Mouse (Mus musculus): ENCODE results near the gene B3gat3. TPM values are rescaled to one million over a fixed set of nuclear protein-coding genes. Genes with fewer than 3 reads are reported as not detected.

B3gat3 gene
- polyA plus RNA-seq, 1 experiment, result 66.3 TPM

DNA sequence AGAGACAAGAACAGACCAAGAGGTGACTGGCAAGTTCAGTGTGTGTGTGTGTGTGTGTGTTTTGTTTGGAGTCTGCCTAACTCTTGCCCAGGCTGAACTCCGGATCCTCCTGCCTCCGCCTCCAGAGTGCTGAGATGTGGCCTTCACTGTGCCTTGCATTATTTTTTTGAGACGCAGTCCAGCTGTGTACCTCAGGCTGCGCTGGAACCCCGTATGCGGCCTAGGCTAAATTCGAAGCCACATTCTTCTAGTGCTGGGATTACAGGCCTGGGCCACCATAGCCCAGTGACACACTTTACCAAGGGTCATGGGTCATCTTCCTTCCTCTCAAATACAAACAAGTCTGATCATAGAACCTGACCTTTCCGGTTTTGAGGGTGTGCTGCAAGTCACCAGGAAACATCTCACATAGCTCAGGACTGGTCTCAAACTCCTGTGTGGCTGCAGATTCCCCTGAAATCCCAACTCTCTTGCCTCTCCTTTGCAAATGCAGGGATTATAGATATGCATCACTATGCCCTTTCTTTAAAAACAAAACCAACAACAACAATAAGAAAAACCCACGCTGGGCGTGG is 47.8 kb upstream of the B3gat3 start:
- peak overlapping the region; percentile 80 for H3ac ChIP-seq (ENCODE audit: control insufficient read depth, insufficient read length)
- peak overlapping the region; percentile 77 for H3K4me3 ChIP-seq
- H3K36me3 ChIP-seq (ENCODE audit: control insufficient read depth, insufficient read depth), result peaks cover 34% of the 10 kb centered on the region
- TF ChIP-seq POLR2A (IDR thresholded peaks at IDR 0.05; ENCODE audit: insufficient read length, low read depth), result no peak
- peaks cover 19% of the 10 kb centered on the region for H3K79me2 ChIP-seq (ENCODE audit: control insufficient read depth, insufficient read depth)
- no peaks in the 10 kb centered on the region for H3K27me3 ChIP-seq (ENCODE audit: control insufficient read depth, insufficient read depth, insufficient read length)
- H3K4me2 ChIP-seq (ENCODE audit: low read depth), result peak overlapping the region; percentile 97

DNA sequence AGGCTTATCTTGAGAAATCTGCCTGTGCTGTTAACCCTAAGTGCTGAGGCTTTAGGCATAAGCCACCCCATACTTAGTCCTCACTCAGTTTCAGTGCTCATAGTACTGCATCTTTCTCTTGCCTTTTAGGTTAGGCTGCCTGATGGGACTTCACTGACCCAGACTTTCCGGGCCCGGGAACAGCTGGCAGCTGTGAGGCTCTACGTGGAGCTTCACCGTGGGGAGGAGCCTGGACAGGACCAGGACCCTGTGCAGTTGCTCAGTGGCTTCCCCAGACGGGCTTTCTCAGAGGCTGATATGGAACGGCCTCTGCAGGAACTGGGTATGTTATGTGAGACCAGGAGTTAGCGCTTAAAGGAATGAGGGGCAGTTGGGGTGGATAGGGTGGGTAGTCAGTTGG is 45.1 kb upstream of the B3gat3 start:
- Histone ChIP-seq H3K4me3 (no peak overlapping the region), H3K4me2 (ENCODE audit: low read depth) (no peak overlapping the region), H3K27me3 (ENCODE audit: control insufficient read depth, insufficient read depth, insufficient read length) (no peaks in the 10 kb centered on the region), H3K79me2 (ENCODE audit: control insufficient read depth, insufficient read depth) (peaks cover 19% of the 10 kb centered on the region), H3ac (ENCODE audit: control insufficient read depth, insufficient read length) (no peak overlapping the region), H3K36me3 (ENCODE audit: control insufficient read depth, insufficient read depth) (peaks cover 34% of the 10 kb centered on the region)
- no peak for TF ChIP-seq POLR2AphosphoS2 (IDR thresholded peaks at IDR 0.05; ENCODE audit: insufficient read length, low read depth)
- peak in 1 of 3 experiments; percentile 9 for TF ChIP-seq MYOG (IDR thresholded peaks at IDR 0.05; ENCODE audit: control insufficient read depth in 1 of 3, insufficient read depth in 1 of 3, insufficient read length in 2 of 3, low read depth in 2 of 3)
- TF ChIP-seq E2F4 (IDR thresholded peaks at IDR 0.05; ENCODE audit: insufficient read depth), result no peak
- TF ChIP-seq REST (IDR thresholded peaks at IDR 0.05; ENCODE audit: insufficient read depth, insufficient read length), result no peak

DNA sequence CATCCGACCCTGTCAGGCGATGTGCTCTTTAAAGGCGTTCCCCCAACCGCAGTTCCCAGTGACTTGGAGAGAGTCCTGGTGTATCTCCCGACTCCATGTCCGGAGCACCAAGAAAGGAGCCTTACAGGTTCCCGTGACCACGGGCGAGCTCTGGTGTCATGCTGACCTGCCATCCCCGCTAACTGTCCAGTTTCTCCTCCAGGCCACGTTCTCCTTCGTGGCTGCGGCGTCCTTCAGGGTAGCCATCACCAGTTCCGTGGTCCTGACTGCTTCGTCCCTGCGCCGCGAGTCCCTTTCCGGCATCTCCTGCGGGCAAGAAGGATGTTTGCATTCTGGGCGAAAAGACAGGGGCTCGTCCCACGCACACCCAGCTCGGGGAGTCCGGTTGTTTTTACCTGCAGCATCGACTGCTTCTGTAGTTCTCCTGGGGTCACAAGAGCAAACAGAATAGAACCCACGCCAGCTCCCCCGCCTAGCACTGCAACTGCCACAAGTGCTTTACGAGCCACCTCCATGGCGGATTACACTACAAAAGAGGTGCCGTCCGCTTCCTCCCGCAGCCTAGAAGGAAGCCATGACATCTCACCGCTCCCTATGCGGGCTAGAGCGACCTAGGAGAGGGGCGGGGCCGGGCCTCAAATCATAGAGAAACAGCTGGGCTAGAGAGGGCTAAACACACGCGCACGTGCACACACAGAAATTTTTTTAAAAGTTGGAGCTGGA is 39.7 kb upstream of the B3gat3 start, which contains the start of gene Uqcc3:
TSS of gene Uqcc3 (minus strand) at position 613 of the 723 bp plus-strand sequence.
- Histone ChIP-seq H3K36me3 (ENCODE audit: control insufficient read depth, insufficient read depth) (peaks cover 15% of the 10 kb centered on the region), H3K79me2 (ENCODE audit: control insufficient read depth, insufficient read depth) (no peaks in the 10 kb centered on the region), H3K27me3 (ENCODE audit: control insufficient read depth, insufficient read depth, insufficient read length) (no peaks in the 10 kb centered on the region), H3K4me2 (ENCODE audit: low read depth) (peak within 1 kb of the TSS; percentile 93), H3K4me3 (peak within 1 kb of the TSS; percentile 72), H3ac (ENCODE audit: control insufficient read depth, insufficient read length) (peak within 1 kb of the TSS; percentile 31)
- TF ChIP-seq USF1 (IDR thresholded peaks at IDR 0.05; ENCODE audit: low read depth), result peak; percentile 68
- TF ChIP-seq REST (IDR thresholded peaks at IDR 0.05; ENCODE audit: insufficient read depth, insufficient read length), result no peak
- no peak for TF ChIP-seq CEBPB (IDR thresholded peaks at IDR 0.05; ENCODE audit: insufficient read depth, poor library complexity, severe bottlenecking)
- TF ChIP-seq MAX (IDR thresholded peaks at IDR 0.05; ENCODE audit: low read depth), result peak; percentile 80
- no peak for TF ChIP-seq TCF3 (IDR thresholded peaks at IDR 0.05; ENCODE audit: insufficient read length, low read depth)
- peak; percentile 76 for TF ChIP-seq POLR2AphosphoS2 (IDR thresholded peaks at IDR 0.05; ENCODE audit: insufficient read length, low read depth)
- TF ChIP-seq POLR2A (IDR thresholded peaks at IDR 0.05; ENCODE audit: insufficient read length, low read depth), result peak; percentile 76
- TF ChIP-seq TCF12 (IDR thresholded peaks at IDR 0.05; ENCODE audit: insufficient read depth, poor library complexity, severe bottlenecking), result no peak
- TF ChIP-seq E2F4 (IDR thresholded peaks at IDR 0.05; ENCODE audit: insufficient read depth), result no peak
- peak in 1 of 3 experiments; percentile 28 for TF ChIP-seq MYOG (IDR thresholded peaks at IDR 0.05; ENCODE audit: control insufficient read depth in 1 of 3, insufficient read depth in 1 of 3, insufficient read length in 2 of 3, low read depth in 2 of 3)
- TF ChIP-seq MYOD1 (IDR thresholded peaks at IDR 0.05; ENCODE audit: control insufficient read depth in 1 of 3, insufficient read length in 2 of 3, low read depth in 2 of 3), result no peak
- no peak for TF ChIP-seq SRF (IDR thresholded peaks at IDR 0.05; ENCODE audit: control insufficient read depth, insufficient read length, low read depth)

DNA sequence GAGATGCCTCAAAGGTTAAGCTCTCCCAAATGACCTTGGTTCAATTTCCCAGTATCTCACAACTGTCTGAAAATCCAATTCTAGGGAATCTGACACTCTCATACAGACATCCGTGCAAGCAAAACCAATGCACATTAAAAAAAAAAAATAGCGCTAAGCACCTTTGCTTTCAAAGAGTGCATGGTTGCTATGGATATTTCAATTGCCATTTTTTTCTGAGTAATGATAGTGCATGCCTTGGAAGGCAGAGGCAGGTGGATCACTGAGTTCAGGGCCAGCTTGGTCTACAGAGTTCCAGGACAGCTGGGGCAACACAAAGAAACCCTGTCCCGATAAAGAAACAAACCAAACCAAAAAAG is 39.2 kb upstream of the B3gat3 start:
- Histone ChIP-seq H3K4me3 (peak overlapping the region; percentile 72), H3K79me2 (ENCODE audit: control insufficient read depth, insufficient read depth) (no peaks in the 10 kb centered on the region), H3K4me2 (ENCODE audit: low read depth) (peak overlapping the region; percentile 93), H3K36me3 (ENCODE audit: control insufficient read depth, insufficient read depth) (peaks cover 9% of the 10 kb centered on the region), H3ac (ENCODE audit: control insufficient read depth, insufficient read length) (peak overlapping the region; percentile 31), H3K27me3 (ENCODE audit: control insufficient read depth, insufficient read depth, insufficient read length) (no peaks in the 10 kb centered on the region)
- TF ChIP-seq SRF (IDR thresholded peaks at IDR 0.05; ENCODE audit: control insufficient read depth, insufficient read length, low read depth), result no peak
- TF ChIP-seq POLR2A (IDR thresholded peaks at IDR 0.05; ENCODE audit: insufficient read length, low read depth), result no peak
- TF ChIP-seq POLR2AphosphoS2 (IDR thresholded peaks at IDR 0.05; ENCODE audit: insufficient read length, low read depth), result no peak
- no peak for TF ChIP-seq REST (IDR thresholded peaks at IDR 0.05; ENCODE audit: insufficient read depth, insufficient read length)
- no peak for TF ChIP-seq MYOG (IDR thresholded peaks at IDR 0.05; ENCODE audit: control insufficient read depth in 1 of 3, insufficient read depth in 1 of 3, insufficient read length in 2 of 3, low read depth in 2 of 3)
- no peak for TF ChIP-seq CEBPB (IDR thresholded peaks at IDR 0.05; ENCODE audit: insufficient read depth, poor library complexity, severe bottlenecking)
- no peak for TF ChIP-seq TCF3 (IDR thresholded peaks at IDR 0.05; ENCODE audit: insufficient read length, low read depth)
- no peak for TF ChIP-seq MYOD1 (IDR thresholded peaks at IDR 0.05; ENCODE audit: control insufficient read depth in 1 of 3, insufficient read length in 2 of 3, low read depth in 2 of 3)
- no peak for TF ChIP-seq E2F4 (IDR thresholded peaks at IDR 0.05; ENCODE audit: insufficient read depth)
- no peak for TF ChIP-seq TCF12 (IDR thresholded peaks at IDR 0.05; ENCODE audit: insufficient read depth, poor library complexity, severe bottlenecking)
- TF ChIP-seq MAX (IDR thresholded peaks at IDR 0.05; ENCODE audit: low read depth), result no peak
- no peak for TF ChIP-seq USF1 (IDR thresholded peaks at IDR 0.05; ENCODE audit: low read depth)

DNA sequence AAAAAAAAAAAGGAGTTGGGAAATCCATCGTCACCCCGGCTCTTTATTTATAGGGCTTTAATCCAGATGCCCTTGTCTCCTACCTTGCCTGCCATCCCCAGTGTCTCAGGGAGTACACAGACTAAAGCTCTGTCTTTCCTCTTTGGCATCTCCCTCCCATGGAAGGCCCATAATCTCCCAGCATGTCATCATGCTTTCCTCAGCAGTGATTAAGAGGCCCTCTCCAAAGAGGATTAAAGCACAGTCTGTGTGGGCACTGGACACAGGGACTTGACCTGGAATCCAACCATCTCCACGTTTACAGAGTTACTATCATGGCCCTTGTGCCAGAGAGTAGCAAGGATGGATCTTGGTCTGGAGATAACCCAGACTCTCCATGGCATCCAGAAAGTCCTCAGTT is 36.6 kb upstream of the B3gat3 start, which contains the start of the genes Lbhd1 and Gm49403:
TSS of gene Lbhd1 (plus strand) at position 117 of the 400 bp plus-strand sequence.
TSS of gene Gm49403 (plus strand) at position 315 of the 400 bp plus-strand sequence.
- Histone ChIP-seq H3ac (ENCODE audit: control insufficient read depth, insufficient read length) (no peak within 1 kb of the TSS), H3K79me2 (ENCODE audit: control insufficient read depth, insufficient read depth) (peaks cover 3% of the 10 kb centered on the region), H3K4me3 (no peak within 1 kb of the TSS), H3K36me3 (ENCODE audit: control insufficient read depth, insufficient read depth) (no peaks in the 10 kb centered on the region), H3K4me2 (ENCODE audit: low read depth) (no peak within 1 kb of the TSS), H3K27me3 (ENCODE audit: control insufficient read depth, insufficient read depth, insufficient read length) (no peaks in the 10 kb centered on the region)
- no peak for TF ChIP-seq POLR2AphosphoS2 (IDR thresholded peaks at IDR 0.05; ENCODE audit: insufficient read length, low read depth)
- no peak for TF ChIP-seq USF1 (IDR thresholded peaks at IDR 0.05; ENCODE audit: low read depth)
- no peak for TF ChIP-seq MYOG (IDR thresholded peaks at IDR 0.05; ENCODE audit: control insufficient read depth in 1 of 3, insufficient read depth in 1 of 3, insufficient read length in 2 of 3, low read depth in 2 of 3)
- no peak for TF ChIP-seq TCF3 (IDR thresholded peaks at IDR 0.05; ENCODE audit: insufficient read length, low read depth)
- TF ChIP-seq REST (IDR thresholded peaks at IDR 0.05; ENCODE audit: insufficient read depth, insufficient read length), result no peak
- no peak for TF ChIP-seq E2F4 (IDR thresholded peaks at IDR 0.05; ENCODE audit: insufficient read depth)
- TF ChIP-seq POLR2A (IDR thresholded peaks at IDR 0.05; ENCODE audit: insufficient read length, low read depth), result no peak
